Mouse (Mus musculus): ENCODE results near the gene Zfp523.

DNA sequence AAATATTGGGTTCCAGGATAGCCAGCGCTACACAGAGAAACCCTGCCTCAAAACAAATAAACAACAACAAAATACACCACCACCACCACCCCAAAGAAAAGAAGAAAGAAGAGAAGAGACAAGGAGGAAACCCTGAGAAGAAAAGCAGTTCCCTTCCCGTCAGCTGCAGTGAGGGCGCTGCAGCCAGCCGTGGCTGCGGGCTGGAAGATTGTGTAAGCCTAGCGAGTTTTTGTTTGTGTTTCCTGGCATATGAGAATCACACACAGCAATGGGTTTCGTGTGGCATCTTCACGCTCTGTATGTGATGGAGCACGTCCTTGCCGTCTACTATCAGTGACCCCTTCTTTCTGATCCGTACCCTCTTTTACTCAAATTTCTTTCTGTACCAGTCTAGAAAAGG is 69.7 kb downstream of the Zfp523 start:
- TF ChIP-seq CHD2 (IDR thresholded peaks at IDR 0.05; ENCODE audit: low read length) = no peak
- no peak for TF ChIP-seq GATA1 (IDR thresholded peaks at IDR 0.05; ENCODE audit: low read depth, low read length)
- TF ChIP-seq CHD1 (IDR thresholded peaks at IDR 0.05; ENCODE audit: low read depth, low read length) = no peak
- TF ChIP-seq MAX (IDR thresholded peaks at IDR 0.05; ENCODE audit: low read length) = no peak
- TF ChIP-seq EP300 (IDR thresholded peaks at IDR 0.05; ENCODE audit: low read depth in 1 of 2, low read length in 2 of 2) = no peak
- TF ChIP-seq USF2 (IDR thresholded peaks at IDR 0.05; ENCODE audit: borderline replicate concordance in 1 of 2, insufficient read depth in 1 of 2, low read depth in 1 of 2, low read length in 2 of 2) = no peak
- no peak for TF ChIP-seq ETS1 (IDR thresholded peaks at IDR 0.05; ENCODE audit: low read depth, low read length)
- no peak for TF ChIP-seq CTCF (IDR thresholded peaks at IDR 0.05 in 2 of 3, conservative IDR thresholded peaks at IDR 0.05 in 1 of 3; ENCODE audit: control insufficient read depth in 1 of 3, insufficient read depth in 1 of 3, low read depth in 2 of 3, low read length in 3 of 3, poor library complexity in 1 of 3, severe bottlenecking in 1 of 3)
- no peak for TF ChIP-seq ZMIZ1 (IDR thresholded peaks at IDR 0.05; ENCODE audit: low read depth, low read length)
- TF ChIP-seq KAT2A (conservative IDR thresholded peaks at IDR 0.05; ENCODE audit: low read depth, low read length) = no peak
